Mouse (Mus musculus): ENCODE results near the gene Parp12. TPM values are rescaled to one million over a fixed set of nuclear protein-coding genes. Genes with fewer than 3 reads are reported as not detected.

The Parp12 gene
- polyA plus RNA-seq (2015; fragmentation: Nextera tagmentation; extraction: Ambion mirVana) = 7.0 and 7.4 TPM in 2 replicates

- WGBS = 2% methylated on average over 101 of the region's 101 CpGs
- peaks cover 3% of the 10 kb centered on the region; the same call in 1 of the 2 replicates for H3K4me1 ChIP-seq (replicated peaks)
- H3K27me3 ChIP-seq (replicated peaks) = no peaks in the 10 kb centered on the region
- peak within 1 kb of the TSS; percentile 85 for H3K4me3 ChIP-seq (replicated peaks)
- H3K9me3 ChIP-seq = no peaks in the 10 kb centered on the region
- H3K36me3 ChIP-seq = no peaks in the 10 kb centered on the region
- H3K27ac ChIP-seq = peak within 1 kb of the TSS; percentile 49; the same call in 1 of the 2 replicates
- peak within 1 kb of the TSS; percentile 74 for H3K4me2 ChIP-seq (replicated peaks)
- ATAC-seq = peak; percentile 93
- peak within 1 kb of the TSS; percentile 79 for H3K9ac ChIP-seq
Observed at GRCm38 (mm10) chr6:39117584-39118455, at the start of gene Parp12. Gene Parp12, minus strand, starts transcription at chr6:39118349.

GRCm38 (mm10) chr6:39164891-39165290 lies 46.7 kb upstream of the Parp12 start:
- Histone ChIP-seq H3K4me3 (replicated peaks) (no peak overlapping the region), H3K9ac (no peak overlapping the region), H3K36me3 (0 out of 2 replicates have a peak, but pooled peaks cover 7% of the 10 kb centered on the region), H3K27ac (no peak overlapping the region), H3K9me3 (no peaks in the 10 kb centered on the region), H3K4me1 (replicated peaks) (no peaks in the 10 kb centered on the region), H3K4me2 (replicated peaks) (no peak overlapping the region), H3K27me3 (replicated peaks) (no peaks in the 10 kb centered on the region)
- 90% methylated on average over 1 of the region's 1 CpGs for WGBS
- no peak for ATAC-seq

- Histone ChIP-seq H3K27ac (no peak overlapping the region), H3K4me3 (replicated peaks) (no peak overlapping the region), H3K4me2 (replicated peaks) (no peak overlapping the region), H3K9me3 (no peaks in the 10 kb centered on the region), H3K36me3 (0 out of 2 replicates have a peak, but pooled peaks cover 3% of the 10 kb centered on the region), H3K9ac (no peak overlapping the region), H3K4me1 (replicated peaks) (no peaks in the 10 kb centered on the region), H3K27me3 (replicated peaks) (no peaks in the 10 kb centered on the region)
- WGBS = 97% methylated on average over 6 of the region's 6 CpGs
- ATAC-seq = no peak
Observed at GRCm38 (mm10) chr6:39161975-39162374, 43.8 kb upstream of the Parp12 start.

GRCm38 (mm10) chr6:39146041-39146440 lies 27.9 kb upstream of the Parp12 start:
- 61% methylated on average over 6 of the region's 6 CpGs for WGBS
- H3K4me2 ChIP-seq (replicated peaks) = no peak overlapping the region
- peaks cover 14% of the 10 kb centered on the region for H3K36me3 ChIP-seq
- H3K27me3 ChIP-seq (replicated peaks) = no peaks in the 10 kb centered on the region
- H3K9me3 ChIP-seq = no peaks in the 10 kb centered on the region
- H3K4me3 ChIP-seq (replicated peaks) = no peak overlapping the region
- no peak overlapping the region for H3K27ac ChIP-seq
- no peak overlapping the region for H3K9ac ChIP-seq
- no peaks in the 10 kb centered on the region for H3K4me1 ChIP-seq (replicated peaks)
- no peak for ATAC-seq

GRCm38 (mm10) chr6:39132556-39132955 lies 14.4 kb upstream of the Parp12 start:
- 76% methylated on average over 5 of the region's 5 CpGs for WGBS

GRCm38 (mm10) chr6:39131480-39131879 lies 13.3 kb upstream of the Parp12 start:
- Histone ChIP-seq H3K36me3 (peaks cover 13% of the 10 kb centered on the region; the same call in 1 of the 2 replicates), H3K4me1 (replicated peaks) (no peaks in the 10 kb centered on the region), H3K9ac (no peak overlapping the region), H3K27me3 (replicated peaks) (no peaks in the 10 kb centered on the region), H3K4me3 (replicated peaks) (no peak overlapping the region), H3K9me3 (no peaks in the 10 kb centered on the region), H3K27ac (no peak overlapping the region), H3K4me2 (replicated peaks) (no peak overlapping the region)
- ATAC-seq = no peak
- 42% methylated on average over 4 of the region's 4 CpGs for WGBS

More at GRCm38 (mm10) chr6:39132556-39132955, 14.4 kb upstream of the Parp12 start:
- no peak overlapping the region for H3K4me2 ChIP-seq (replicated peaks)
- H3K4me1 ChIP-seq (replicated peaks) = no peaks in the 10 kb centered on the region
- no peak overlapping the region for H3K4me3 ChIP-seq (replicated peaks)
- ATAC-seq = no peak
- no peak overlapping the region for H3K9ac ChIP-seq
- H3K27ac ChIP-seq = no peak overlapping the region
- no peaks in the 10 kb centered on the region for H3K9me3 ChIP-seq
- no peaks in the 10 kb centered on the region for H3K27me3 ChIP-seq (replicated peaks)
- H3K36me3 ChIP-seq = peaks cover 13% of the 10 kb centered on the region; the same call in 1 of the 2 replicates

GRCm38 (mm10) chr6:39124719-39125118 lies 6.6 kb upstream of the Parp12 start:
- H3K9ac ChIP-seq = no peak overlapping the region
- no peak overlapping the region for H3K4me3 ChIP-seq (replicated peaks)
- no peak overlapping the region for H3K27ac ChIP-seq
- no peaks in the 10 kb centered on the region for H3K4me1 ChIP-seq (replicated peaks)
- H3K9me3 ChIP-seq = no peaks in the 10 kb centered on the region
- H3K36me3 ChIP-seq = no peaks in the 10 kb centered on the region
- ATAC-seq = no peak
- H3K4me2 ChIP-seq (replicated peaks) = no peak overlapping the region
- H3K27me3 ChIP-seq (replicated peaks) = no peaks in the 10 kb centered on the region

GRCm38 (mm10) chr6:39120685-39121084 lies 2.5 kb upstream of the Parp12 start:
- no peak overlapping the region for H3K4me3 ChIP-seq (replicated peaks)
- no peak overlapping the region for H3K9ac ChIP-seq
- no peak for ATAC-seq
- WGBS = 56% methylated on average over 3 of the region's 3 CpGs
- H3K4me1 ChIP-seq (replicated peaks) = peaks cover 3% of the 10 kb centered on the region; the same call in 1 of the 2 replicates
- no peak overlapping the region for H3K27ac ChIP-seq
- no peaks in the 10 kb centered on the region for H3K27me3 ChIP-seq (replicated peaks)
- H3K36me3 ChIP-seq = no peaks in the 10 kb centered on the region
- no peak overlapping the region for H3K4me2 ChIP-seq (replicated peaks)
- no peaks in the 10 kb centered on the region for H3K9me3 ChIP-seq

- H3K27ac ChIP-seq = peak overlapping the region; percentile 49; the same call in 1 of the 2 replicates
- H3K4me2 ChIP-seq (replicated peaks) = peak overlapping the region; percentile 74
- peak overlapping the region; percentile 79 for H3K9ac ChIP-seq
- peaks cover 3% of the 10 kb centered on the region; the same call in 1 of the 2 replicates for H3K4me1 ChIP-seq (replicated peaks)
- no peak for ATAC-seq
- WGBS = 13% methylated on average over 49 of the region's 49 CpGs
- H3K36me3 ChIP-seq = no peaks in the 10 kb centered on the region
- H3K27me3 ChIP-seq (replicated peaks) = no peaks in the 10 kb centered on the region
- H3K4me3 ChIP-seq (replicated peaks) = peak overlapping the region; percentile 85
- no peaks in the 10 kb centered on the region for H3K9me3 ChIP-seq
Observed at GRCm38 (mm10) chr6:39118456-39118881, 320 bp upstream of the Parp12 start.

GRCm38 (mm10) chr6:39115438-39115837 lies 2.7 kb downstream of the Parp12 start:
- no peak overlapping the region for H3K27ac ChIP-seq
- H3K4me3 ChIP-seq (replicated peaks) = no peak overlapping the region
- ATAC-seq = no peak
- 83% methylated on average over 1 of the region's 1 CpGs for WGBS
- H3K27me3 ChIP-seq (replicated peaks) = no peaks in the 10 kb centered on the region
- H3K4me1 ChIP-seq (replicated peaks) = peaks cover 3% of the 10 kb centered on the region; the same call in 1 of the 2 replicates
- H3K4me2 ChIP-seq (replicated peaks) = no peak overlapping the region
- H3K9me3 ChIP-seq = no peaks in the 10 kb centered on the region
- no peak overlapping the region for H3K9ac ChIP-seq
- H3K36me3 ChIP-seq = no peaks in the 10 kb centered on the region

GRCm38 (mm10) chr6:39113141-39113540 lies 5.0 kb downstream of the Parp12 start:
- Histone ChIP-seq H3K4me1 (replicated peaks) (peaks cover 3% of the 10 kb centered on the region; the same call in 1 of the 2 replicates), H3K4me2 (replicated peaks) (no peak overlapping the region), H3K27me3 (replicated peaks) (no peaks in the 10 kb centered on the region), H3K4me3 (replicated peaks) (no peak overlapping the region), H3K36me3 (no peaks in the 10 kb centered on the region), H3K9ac (no peak overlapping the region), H3K9me3 (no peaks in the 10 kb centered on the region), H3K27ac (no peak overlapping the region)
- 95% methylated on average over 3 of the region's 3 CpGs for WGBS
- no peak for ATAC-seq

- 91% methylated on average over 3 of the region's 3 CpGs for WGBS
- H3K36me3 ChIP-seq = no peaks in the 10 kb centered on the region
- H3K4me2 ChIP-seq (replicated peaks) = no peak overlapping the region
- H3K9ac ChIP-seq = no peak overlapping the region
- H3K9me3 ChIP-seq = no peaks in the 10 kb centered on the region
- H3K27me3 ChIP-seq (replicated peaks) = no peaks in the 10 kb centered on the region
- peaks cover 3% of the 10 kb centered on the region; the same call in 1 of the 2 replicates for H3K4me1 ChIP-seq (replicated peaks)
- H3K27ac ChIP-seq = no peak overlapping the region
- no peak overlapping the region for H3K4me3 ChIP-seq (replicated peaks)
- ATAC-seq = no peak
Observed at GRCm38 (mm10) chr6:39112701-39113100, 5.4 kb downstream of the Parp12 start.

All from intestine, embryonic 15.5 days (tissue).